Mouse (Mus musculus): Measurements from ENCODE around the gene Usp9y. TPM values are rescaled to one million over a fixed set of nuclear protein-coding genes. Genes with fewer than 3 reads are reported as not detected.

The Usp9y gene
- 0.05 TPM for polyA plus RNA-seq (2017; shearing (Covaris generic))

GRCm38 (mm10) chrY:1459682-1460081, at the start of gene Usp9y:
Usp9y (minus strand) TSS chrY:1459782.

DNA sequence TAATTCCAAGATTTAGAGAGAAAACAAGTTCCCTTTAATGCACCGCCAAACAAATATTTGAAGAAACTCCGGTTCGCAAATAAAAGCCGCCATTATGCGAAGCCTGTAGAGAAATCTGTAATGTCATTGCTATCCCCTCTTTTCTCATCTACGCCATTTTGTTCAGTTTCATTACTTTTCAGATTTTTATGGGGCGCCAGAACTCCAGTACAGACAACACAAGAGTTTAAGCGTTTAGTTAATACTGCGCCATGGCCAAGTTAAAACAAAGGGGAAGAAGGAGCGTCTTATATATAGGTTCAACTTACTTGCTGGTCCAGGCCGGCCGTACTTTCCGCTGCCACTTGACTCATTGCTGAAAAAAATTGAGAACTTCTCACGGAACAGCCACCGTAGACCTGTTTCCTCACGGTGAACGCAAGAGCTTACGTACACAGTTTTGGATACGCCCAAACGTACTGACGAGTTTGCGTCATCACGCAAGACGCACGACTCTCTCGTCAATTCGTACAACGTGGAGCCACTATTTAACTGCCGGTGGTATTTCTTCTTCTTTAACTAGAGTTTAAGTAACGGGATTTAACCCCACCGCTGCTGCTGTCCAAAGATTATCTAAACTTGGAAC, 173.3 kb downstream of the Usp9y start, which contains the start of gene Ddx3y:
TSS of gene Ddx3y (minus strand) at position 459 of the 625 bp plus-strand sequence.

Other genes with a start within 250 kb of the Usp9y start
- 37.5 TPM for gene Uty, start 214.0 kb downstream of the Usp9y start, polyA plus RNA-seq (2017; shearing (Covaris generic))
- 138 TPM for gene Ddx3y, start 173.2 kb downstream of the Usp9y start, polyA plus RNA-seq (2017; shearing (Covaris generic))

Data from naive thymus-derived CD4-positive, alpha-beta T cell, adult 5 months (primary cell).